22 mouse cellular contexts compared by ENCODE assay signal in the genomic region with DNA sequence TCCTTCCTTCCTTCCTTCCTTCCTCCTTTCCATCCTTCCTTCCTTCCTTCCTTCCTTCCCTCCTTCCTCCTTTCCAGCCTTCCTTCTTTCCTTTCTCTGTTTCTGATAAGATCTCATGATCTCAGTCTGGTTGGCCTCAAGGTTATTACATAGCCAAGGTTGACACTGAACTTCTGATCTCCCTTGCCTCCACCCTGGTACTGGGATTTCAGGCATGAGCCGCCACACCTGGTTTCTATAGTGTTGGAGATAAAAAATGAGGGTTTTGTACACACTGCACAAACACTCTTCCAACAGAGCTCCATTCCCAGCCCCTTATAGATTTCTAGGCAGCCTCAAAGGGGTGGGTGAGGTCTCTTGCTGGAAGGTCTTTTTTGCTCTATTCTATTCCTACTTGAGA.
DNase-seq lines count a peak whose midpoint lies in the region; ATAC-seq and TF ChIP-seq lines count a peak whose summit lies in the region.
"Had no signal": no experiment of that assay in that cellular context is flagged by ENCODE, and none has a peak within 500 bp of the region (broad histone marks: within the 10 kb centered on the region; RNA-seq: fewer than 3 reads in every experiment).

No protein-coding gene starts in this region.

- H3K36me3 ChIP-seq in intestine, embryonic 15.5 days, result no peaks in the 10 kb centered on the region
- H3K36me3 ChIP-seq in intestine, postnatal 0 days (ENCODE audit: control insufficient read depth, insufficient read depth), result no peaks in the 10 kb centered on the region
- H3K36me3 ChIP-seq in intestine, embryonic 16.5 days (ENCODE audit: control insufficient read depth, insufficient read depth, low read length), result no peaks in the 10 kb centered on the region
- no peaks in the 10 kb centered on the region for H3K36me3 ChIP-seq in stomach, embryonic 16.5 days (ENCODE audit: control insufficient read depth, insufficient read depth, low read length)
- no peaks in the 10 kb centered on the region for H3K36me3 ChIP-seq in kidney, adult 2 months (ENCODE audit: control insufficient read depth, insufficient read depth, low read length)
- H3K36me3 ChIP-seq: embryonic facial prominence, embryonic 13.5 days; embryonic facial prominence, embryonic 15.5 days; forebrain, embryonic 10.5 days; forebrain, embryonic 12.5 days had no signal

- H3K9me3 ChIP-seq in intestine, embryonic 15.5 days, result no peaks in the 10 kb centered on the region
- H3K9me3 ChIP-seq in intestine, postnatal 0 days (ENCODE audit: control insufficient read depth), result no peaks in the 10 kb centered on the region
- H3K9me3 ChIP-seq in intestine, embryonic 16.5 days (ENCODE audit: control insufficient read depth, low read length), result no peaks in the 10 kb centered on the region
- H3K9me3 ChIP-seq in stomach, embryonic 16.5 days (replicated peaks; ENCODE audit: control insufficient read depth, low read length), result no peaks in the 10 kb centered on the region
- H3K9me3 ChIP-seq: embryonic facial prominence, embryonic 13.5 days; embryonic facial prominence, embryonic 15.5 days; forebrain, embryonic 10.5 days; forebrain, embryonic 12.5 days had no signal

- H3K27ac ChIP-seq in intestine, embryonic 15.5 days, result no peak overlapping the region
- no peak overlapping the region for H3K27ac ChIP-seq in intestine, postnatal 0 days (ENCODE audit: low read depth, low read length)
- H3K27ac ChIP-seq in intestine, embryonic 16.5 days (ENCODE audit: low read length), result no peak overlapping the region
- no peak overlapping the region for H3K27ac ChIP-seq in stomach, embryonic 16.5 days (ENCODE audit: low read length)
- H3K27ac ChIP-seq in kidney, adult 2 months (ENCODE audit: insufficient read depth, low read depth, low read length), result no peak overlapping the region
- H3K27ac ChIP-seq: embryonic facial prominence, embryonic 13.5 days; embryonic facial prominence, embryonic 15.5 days; forebrain, embryonic 10.5 days; forebrain, embryonic 12.5 days had no signal

- H3K4me2 ChIP-seq in intestine, embryonic 15.5 days (replicated peaks), result no peak overlapping the region
- no peak overlapping the region for H3K4me2 ChIP-seq in intestine, postnatal 0 days (replicated peaks; ENCODE audit: low read depth)
- H3K4me2 ChIP-seq in intestine, embryonic 16.5 days (ENCODE audit: low read depth, low read length), result no peak overlapping the region
- no peak overlapping the region for H3K4me2 ChIP-seq in stomach, embryonic 16.5 days (ENCODE audit: low read depth, low read length)
- H3K4me2 ChIP-seq: embryonic facial prominence, embryonic 13.5 days; embryonic facial prominence, embryonic 15.5 days; forebrain, embryonic 12.5 days had no signal

- DNase-seq in kidney, adult 2 months, result no peak
- DNase-seq: adrenal gland, adult 2 months; adrenal gland, postnatal 10 days; adrenal gland, postnatal 25 days; cerebellum, adult 11 months; cerebellum, adult 18-20 months; cerebellum, adult 8-10 months; cerebellum, adult 9-11 months; cerebellum, postnatal 14 days; cerebellum, postnatal 36 days; embryo, embryonic 11 days had no signal

- H3K27me3 ChIP-seq in intestine, embryonic 15.5 days (replicated peaks), result no peaks in the 10 kb centered on the region
- no peaks in the 10 kb centered on the region for H3K27me3 ChIP-seq in intestine, postnatal 0 days (replicated peaks; ENCODE audit: control insufficient read depth, insufficient read depth, low read length)
- no peaks in the 10 kb centered on the region for H3K27me3 ChIP-seq in intestine, embryonic 16.5 days (replicated peaks; ENCODE audit: control insufficient read depth, insufficient read depth, low read length)
- H3K27me3 ChIP-seq in stomach, embryonic 16.5 days (ENCODE audit: control insufficient read depth, insufficient read depth, low read length), result no peaks in the 10 kb centered on the region
- no peaks in the 10 kb centered on the region for H3K27me3 ChIP-seq in kidney, adult 2 months (replicated peaks; ENCODE audit: control insufficient read depth, insufficient read depth, low read length)
- H3K27me3 ChIP-seq: embryonic facial prominence, embryonic 13.5 days; embryonic facial prominence, embryonic 15.5 days had no signal

- TF ChIP-seq POLR2A in kidney, adult 2 months (IDR thresholded peaks at IDR 0.05; ENCODE audit: low read depth, low read length), result no peak

- no peak overlapping the region for H3K9ac ChIP-seq in intestine, embryonic 15.5 days
- no peak overlapping the region for H3K9ac ChIP-seq in intestine, postnatal 0 days (ENCODE audit: low read depth, low read length)
- no peak overlapping the region for H3K9ac ChIP-seq in intestine, embryonic 16.5 days (ENCODE audit: low read depth, low read length)
- no peak overlapping the region for H3K9ac ChIP-seq in stomach, embryonic 16.5 days (ENCODE audit: low read length)
- H3K9ac ChIP-seq: embryonic facial prominence, embryonic 13.5 days; embryonic facial prominence, embryonic 15.5 days; forebrain, embryonic 12.5 days had no signal

- WGBS in intestine, embryonic 15.5 days, result 57% methylated on average over 1 of the region's 1 CpGs
- 57% methylated on average over 1 of the region's 1 CpGs for WGBS in intestine, postnatal 0 days
- 60% methylated on average over 1 of the region's 1 CpGs for WGBS in intestine, embryonic 16.5 days
- WGBS in stomach, embryonic 16.5 days, result 57% methylated on average over 1 of the region's 1 CpGs
- WGBS in kidney, adult 2 months, result 91% methylated on average over 1 of the region's 1 CpGs

- no peak for TF ChIP-seq CTCF in intestine, postnatal 0 days (IDR thresholded peaks at IDR 0.05; ENCODE audit: low read depth)
- TF ChIP-seq CTCF in kidney, adult 2 months (conservative IDR thresholded peaks at IDR 0.05; ENCODE audit: insufficient read depth, insufficient read length, low read depth, low read length), result no peak

- no peak overlapping the region for H3K4me3 ChIP-seq in intestine, embryonic 15.5 days (replicated peaks)
- H3K4me3 ChIP-seq in intestine, postnatal 0 days (ENCODE audit: low read depth, low read length), result no peak overlapping the region
- no peak overlapping the region for H3K4me3 ChIP-seq in intestine, embryonic 16.5 days (ENCODE audit: low read length)
- H3K4me3 ChIP-seq in stomach, embryonic 16.5 days (replicated peaks; ENCODE audit: low read length), result no peak overlapping the region
- H3K4me3 ChIP-seq in kidney, adult 2 months (ENCODE audit: insufficient read depth, low read depth, low read length), result no peak overlapping the region
- H3K4me3 ChIP-seq: embryonic facial prominence, embryonic 13.5 days; embryonic facial prominence, embryonic 15.5 days; erythroblast, embryonic 14.5 days; forebrain, embryonic 10.5 days; forebrain, embryonic 12.5 days had no signal

- H3K4me1 ChIP-seq in intestine, embryonic 15.5 days (replicated peaks), result peaks cover 3% of the 10 kb centered on the region; the same call in 1 of the 2 replicates
- no peaks in the 10 kb centered on the region for H3K4me1 ChIP-seq in intestine, postnatal 0 days (replicated peaks; ENCODE audit: control insufficient read depth, insufficient read depth, low read length)
- H3K4me1 ChIP-seq in intestine, embryonic 16.5 days (ENCODE audit: control insufficient read depth, insufficient read depth, low read length), result peaks cover 4% of the 10 kb centered on the region
- no peaks in the 10 kb centered on the region for H3K4me1 ChIP-seq in stomach, embryonic 16.5 days (ENCODE audit: control insufficient read depth, insufficient read depth, low read length)
- H3K4me1 ChIP-seq in kidney, adult 2 months (ENCODE audit: control insufficient read depth, insufficient read depth, low read length), result no peaks in the 10 kb centered on the region
- H3K4me1 ChIP-seq: embryonic facial prominence, embryonic 15.5 days; forebrain, embryonic 12.5 days had no signal

- ATAC-seq in intestine, embryonic 15.5 days, result peak; percentile 54
- no peak for ATAC-seq in intestine, postnatal 0 days
- peak; percentile 53 for ATAC-seq in intestine, embryonic 16.5 days
- ATAC-seq in stomach, embryonic 16.5 days (ENCODE audit: insufficient read depth, low FRiP score), result peak; percentile 53; the same call in 1 of the 2 replicates
- ATAC-seq: forebrain, embryonic 14.5 days; forebrain, embryonic 16.5 days had no signal
